Mouse (Mus musculus) olfactory bulb, adult 2 months (tissue): ENCODE measurements around the gene Zfp974. TPM values are rescaled to one million over a fixed set of nuclear protein-coding genes. Genes with fewer than 3 reads are reported as not detected.
"Not testable (repeated sequence)": the region's sequence is repeated elsewhere in the genome, so short reads cannot be mapped to it uniquely, and the experiment has no call there.

ENCODE experiments used
- H3K27ac ChIP-seq: fragments of 200-500 bp; 2 replicates; pipeline ENCODE4 v1.5.1; 2012; ENCODE audit warnings: low read depth, low read length; ENCODE audit not compliant: insufficient read depth
- H3K4me1 ChIP-seq: fragments of 200-500 bp; 2 replicates; pipeline ENCODE4 v1.6.1; 2012; ENCODE audit warnings: low read length; ENCODE audit not compliant: control insufficient read depth, insufficient read depth
- H3K4me3 ChIP-seq: fragments of 200-500 bp; 2 replicates; pipeline ENCODE4 v1.5.1; 2012; ENCODE audit warnings: mild to moderate bottlenecking, low read depth, low read length, moderate library complexity; ENCODE audit not compliant: insufficient read depth
- CTCF ChIP-seq: fragments of 200-500 bp; IDR thresholded peaks from 2 replicates; pipeline ENCODE4 v1.5.1; 2012; ENCODE audit warnings: low read depth, mild to moderate bottlenecking, low read length, moderate library complexity; ENCODE audit not compliant: insufficient read depth
- POLR2A ChIP-seq: fragments of 200-500 bp; IDR thresholded peaks from 2 replicates; pipeline ENCODE4 v1.6.1; 2012; ENCODE audit warnings: mild to moderate bottlenecking, low read depth, low read length, moderate library complexity; ENCODE audit not compliant: insufficient read depth
- WGBS: fragments of 180-500 bp; shearing (Covaris S2); methylation state at CpG from one replicate; pipeline ENCODE4 v1.1.7; 2018; 5-methylcytosine and 5-hydroxymethylcytosine counted together
- polyA plus RNA-seq: library from polyadenylated mRNA; stranded (reverse); fragments of >200 nt; gene quantifications from 2 replicates; pipeline ENCODE4 v1.2.4, GENCODE M21; 2012; ENCODE audit warnings: low replicate concordance; ENCODE audit not compliant: missing spikeins, insufficient read depth, insufficient read length

The Zfp974 gene
- polyA plus RNA-seq, 1 experiment: not detected

- H3K4me3 ChIP-seq: no peak overlapping the region
- H3K4me1 ChIP-seq: no peaks in the 10 kb centered on the region
- TF ChIP-seq POLR2A: no peak
- TF ChIP-seq CTCF: no peak
- no peak overlapping the region for H3K27ac ChIP-seq
- WGBS: 88% methylated on average over 4 of the region's 4 CpGs
These were observed 47.5 kb downstream of the Zfp974 start for GRCm38 (mm10) chr7:27881721-27882120.

GRCm38 (mm10) chr7:27862578-27862977 lies 66.7 kb downstream of the Zfp974 start:
- H3K4me1 ChIP-seq, H3K4me3 ChIP-seq, H3K27ac ChIP-seq: not testable (repeated sequence)
- 88% methylated on average over 5 of the region's 5 CpGs for WGBS

DNA sequence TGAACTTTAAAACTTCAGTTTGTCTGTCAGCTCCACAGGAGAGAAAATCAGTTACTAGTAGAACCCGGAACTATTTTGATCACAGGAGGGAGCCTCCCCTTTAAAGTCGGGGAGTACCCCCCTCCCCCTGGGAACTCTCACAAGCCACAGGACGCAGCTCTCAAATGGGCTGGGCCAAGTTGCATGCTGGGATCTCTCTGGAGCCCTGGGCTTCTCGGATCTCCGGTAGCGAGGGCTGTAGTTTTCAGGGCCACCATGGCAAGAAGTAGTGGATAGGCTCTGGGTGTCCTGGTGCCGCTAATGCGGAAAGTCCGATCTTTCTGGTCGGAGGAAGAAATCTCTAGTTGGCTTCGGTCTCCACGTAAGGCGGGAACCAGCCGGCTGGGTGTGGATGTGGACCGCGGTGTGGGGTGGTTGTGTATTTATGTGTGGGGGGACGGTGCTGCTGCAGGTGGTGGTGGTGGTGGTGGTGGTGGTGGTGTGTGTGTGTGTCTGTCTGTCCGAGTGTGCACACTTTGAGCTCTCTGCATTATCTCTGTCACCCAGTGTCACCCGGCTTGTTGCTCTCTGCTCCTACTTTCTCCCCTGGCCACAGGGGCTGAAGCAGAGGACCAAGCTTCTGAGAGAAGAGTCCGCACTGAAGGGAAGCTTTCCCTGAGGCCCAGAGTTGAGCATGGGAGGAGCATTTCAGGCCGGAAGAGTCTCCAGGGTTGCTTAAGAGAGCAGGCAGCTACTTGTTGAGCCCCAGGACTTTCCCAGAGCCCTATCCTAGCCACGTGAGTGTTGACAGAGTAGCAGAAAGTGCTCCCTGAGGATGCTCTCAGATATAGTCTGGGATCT lies 68.6 kb downstream of the Zfp974 start:
- WGBS: under 1% methylated on average over 22 of the region's 22 CpGs
- peak overlapping the region; percentile 62 for H3K4me3 ChIP-seq
- TF ChIP-seq CTCF: no peak
- TF ChIP-seq POLR2A: no peak
- peaks cover 4% of the 10 kb centered on the region; the same call in 1 of the 2 replicates for H3K4me1 ChIP-seq
- H3K27ac ChIP-seq: no peak overlapping the region

- Histone ChIP-seq H3K4me1 (peaks cover 4% of the 10 kb centered on the region; the same call in 1 of the 2 replicates), H3K4me3 (no peak overlapping the region), H3K27ac (no peak overlapping the region)
- 20% methylated on average over 10 of the region's 10 CpGs for WGBS
- TF ChIP-seq CTCF: no peak
These were observed 69.7 kb downstream of the Zfp974 start for GRCm38 (mm10) chr7:27859301-27860251.

Other genes starting within 250 kb of the Zfp974 start
- not detected in 2 replicates for gene Zfp607b, start 240.1 kb downstream of the Zfp974 start, polyA plus RNA-seq
- gene Zfp60, start 198.1 kb downstream of the Zfp974 start, polyA plus RNA-seq: not detected in 2 replicates
- not detected in 2 replicates for gene Zfp626, start 122.3 kb downstream of the Zfp974 start, polyA plus RNA-seq
- not detected in 2 replicates for gene Zfp59, start 90.9 kb downstream of the Zfp974 start, polyA plus RNA-seq
- not detected in 2 replicates for gene Zfp607a, start 71.9 kb downstream of the Zfp974 start, polyA plus RNA-seq
- gene Zfp780b, start 49.7 kb upstream of the Zfp974 start, polyA plus RNA-seq: not detected in 2 replicates
- not detected in 2 replicates for gene Zfp850, start 84.7 kb upstream of the Zfp974 start, polyA plus RNA-seq
- 468 TPM in 1 of 2 replicates, not detected in the other for gene Psmc4, start 120.6 kb upstream of the Zfp974 start, polyA plus RNA-seq
- gene Fcgbp, start 141.8 kb upstream of the Zfp974 start, polyA plus RNA-seq: not detected in 2 replicates
- not detected in 2 replicates for gene 9530053A07Rik, start 200.0 kb upstream of the Zfp974 start, polyA plus RNA-seq
- gene Fbl, start 240.2 kb upstream of the Zfp974 start, polyA plus RNA-seq: not detected in 2 replicates